In genomic region chr8:124294900-124295299, GRCm38 (mm10) we compare ENCODE assay signal across 10 mouse cellular contexts.
DNase-seq lines count a peak whose midpoint lies in the region; ATAC-seq and TF ChIP-seq lines count a peak whose summit lies in the region.
"Had no signal": no experiment of that assay in that cellular context is flagged by ENCODE, and none has a peak within 500 bp of the region (broad histone marks: within the 10 kb centered on the region; RNA-seq: fewer than 3 reads in every experiment).

No protein-coding gene starts in this region.

- peak overlapping the region; percentile 51; the same call in 1 of the 2 replicates for H3K27ac ChIP-seq in intestine, embryonic 14.5 days (ENCODE audit: low read depth)
- H3K27ac ChIP-seq in intestine, postnatal 0 days (ENCODE audit: low read depth, low read length) = no peak overlapping the region
- H3K27ac ChIP-seq in liver, embryonic 15.5 days (replicated peaks) = no peak overlapping the region

- H3K36me3 ChIP-seq in intestine, embryonic 14.5 days (ENCODE audit: control insufficient read depth, insufficient read depth, low read length) = peaks cover 8% of the 10 kb centered on the region; the same call in 1 of the 2 replicates
- no peaks in the 10 kb centered on the region for H3K36me3 ChIP-seq in intestine, postnatal 0 days (ENCODE audit: control insufficient read depth, insufficient read depth)
- no peaks in the 10 kb centered on the region for H3K36me3 ChIP-seq in liver, embryonic 15.5 days (replicated peaks)
- H3K36me3 ChIP-seq: hindbrain, embryonic 15.5 days had no signal

- intact Hi-C loops in left cerebral cortex, postnatal 25 days (cut with DNase I) = no loop called here

- H3K4me3 ChIP-seq in intestine, embryonic 14.5 days (ENCODE audit: low read depth, low read length) = no peak overlapping the region
- H3K4me3 ChIP-seq in intestine, postnatal 0 days (ENCODE audit: low read depth, low read length) = no peak overlapping the region
- H3K4me3 ChIP-seq in liver, embryonic 15.5 days (replicated peaks) = no peak overlapping the region
- H3K4me3 ChIP-seq: hindbrain, embryonic 15.5 days had no signal

- no peaks in the 10 kb centered on the region for H3K27me3 ChIP-seq in intestine, embryonic 14.5 days (replicated peaks; ENCODE audit: control insufficient read depth, insufficient read depth, low read length)
- no peaks in the 10 kb centered on the region for H3K27me3 ChIP-seq in intestine, postnatal 0 days (replicated peaks; ENCODE audit: control insufficient read depth, insufficient read depth, low read length)
- H3K27me3 ChIP-seq in liver, embryonic 15.5 days = no peaks in the 10 kb centered on the region
- H3K27me3 ChIP-seq: hindbrain, embryonic 15.5 days had no signal

- no peak for TF ChIP-seq CTCF in intestine, postnatal 0 days (IDR thresholded peaks at IDR 0.05; ENCODE audit: low read depth)

- no peaks in the 10 kb centered on the region for H3K9me3 ChIP-seq in intestine, embryonic 14.5 days (ENCODE audit: control insufficient read depth, low read length)
- no peaks in the 10 kb centered on the region for H3K9me3 ChIP-seq in intestine, postnatal 0 days (ENCODE audit: control insufficient read depth)
- no peaks in the 10 kb centered on the region for H3K9me3 ChIP-seq in liver, embryonic 15.5 days (replicated peaks)
- H3K9me3 ChIP-seq: hindbrain, embryonic 15.5 days had no signal

- peak; percentile 40 for DNase-seq in adrenal gland, postnatal 10 days
- DNase-seq in adrenal gland, adult 8-10 months = no peak
- no peak for DNase-seq in intestine, embryonic 14.5 days (ENCODE audit: low spot score)
- DNase-seq in adipocyte (ENCODE audit: low spot score) = peak; percentile 55
- no peak for DNase-seq in cerebellum, postnatal 25 days
- DNase-seq in left cerebral cortex, postnatal 25 days (ENCODE audit: low spot score in 2 of 2) = no peak
- DNase-seq: cerebellum, postnatal 36 days had no signal

- peaks cover 19% of the 10 kb centered on the region for H3K4me1 ChIP-seq in intestine, embryonic 14.5 days (replicated peaks; ENCODE audit: control insufficient read depth, insufficient read depth, low read length)
- no peaks in the 10 kb centered on the region for H3K4me1 ChIP-seq in intestine, postnatal 0 days (replicated peaks; ENCODE audit: control insufficient read depth, insufficient read depth, low read length)
- H3K4me1 ChIP-seq in liver, embryonic 15.5 days (replicated peaks) = peaks cover 19% of the 10 kb centered on the region; the same call in 1 of the 2 replicates

- H3K4me2 ChIP-seq in intestine, embryonic 14.5 days (ENCODE audit: low read length) = no peak overlapping the region
- no peak overlapping the region for H3K4me2 ChIP-seq in intestine, postnatal 0 days (replicated peaks; ENCODE audit: low read depth)
- no peak overlapping the region for H3K4me2 ChIP-seq in liver, embryonic 15.5 days
- H3K4me2 ChIP-seq: hindbrain, embryonic 15.5 days had no signal

- no peak for ATAC-seq in intestine, embryonic 14.5 days (replicated peaks; ENCODE audit: low FRiP score, low TSS enrichment, low read depth)
- no peak for ATAC-seq in intestine, postnatal 0 days
- ATAC-seq in liver, embryonic 15.5 days (ENCODE audit: insufficient read depth) = 0 out of 2 replicates have a peak, but pooled peaks have one; percentile 19

- 50% methylated on average over 10 of the region's 10 CpGs for WGBS in intestine, embryonic 14.5 days
- 66% methylated on average over 10 of the region's 10 CpGs for WGBS in intestine, postnatal 0 days
- WGBS in liver, embryonic 15.5 days (ENCODE audit: insufficient replicate concordance) = 15% methylated on average over 10 of the region's 10 CpGs

- H3K9ac ChIP-seq in intestine, embryonic 14.5 days (ENCODE audit: low read length) = no peak overlapping the region
- H3K9ac ChIP-seq in intestine, postnatal 0 days (ENCODE audit: low read depth, low read length) = no peak overlapping the region
- no peak overlapping the region for H3K9ac ChIP-seq in liver, embryonic 15.5 days
- H3K9ac ChIP-seq: hindbrain, embryonic 15.5 days had no signal

Comparison
In these comparisons a context has a peak if more than half of its experiments do, and no peak if none do; other contexts are left out.
1. DNase-seq: peak in adrenal gland, postnatal 10 days (single experiment) and adipocyte (single experiment); none in adrenal gland, adult 8-10 months (single experiment), intestine, embryonic 14.5 days (single experiment), cerebellum, postnatal 25 days (0 of 2) and left cerebral cortex, postnatal 25 days (0 of 2).